Mouse (Mus musculus) spleen, adult 2 months (tissue): ENCODE measurements around the gene Chmp5.

Experiments used
- CTCF ChIP-seq: fragments of 200-500 bp; IDR thresholded peaks from 2 replicates; pipeline ENCODE4 v1.5.1; 2011; ENCODE audit warnings: mild to moderate bottlenecking, inconsistent platforms; ENCODE audit not compliant: insufficient read depth, insufficient read length, insufficient replicate concordance; ENCODE audit errors: extremely low read depth
- POLR2A ChIP-seq: fragments of 200-500 bp; IDR thresholded peaks from 2 replicates; pipeline ENCODE4 v1.6.1; 2011; ENCODE audit warnings: low read depth, low read length, inconsistent platforms

DNA sequence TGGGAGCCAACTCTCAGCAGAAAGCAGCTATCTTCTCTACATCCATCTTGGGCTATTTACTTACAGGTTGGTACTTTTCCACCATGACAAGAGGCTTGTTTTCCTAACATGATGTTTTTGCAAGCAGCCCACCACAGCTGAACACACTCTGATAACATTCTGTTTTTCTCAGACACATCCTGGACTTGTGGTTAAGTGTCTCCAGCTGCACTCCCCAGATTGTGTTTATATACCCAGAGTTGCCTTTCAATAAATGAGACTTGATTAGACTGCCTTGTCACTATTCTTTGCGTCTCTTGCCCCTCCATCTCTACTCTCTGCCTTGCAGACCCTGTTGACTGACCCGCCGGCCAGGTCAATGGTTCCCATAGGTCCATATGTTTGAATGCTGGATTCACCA lies 48.1 kb upstream of the Chmp5 start:
- no peak for TF ChIP-seq CTCF
- TF ChIP-seq POLR2A, result no peak
